Mouse (Mus musculus) liver, adult 2 months (tissue): ENCODE results near the gene Gatad1. TPM values are rescaled to one million over a fixed set of nuclear protein-coding genes. Genes with fewer than 3 reads are reported as not detected.

Experiments
- DNase-seq: peaks from one replicate; pipeline ENCODE4 v3.0.0-alpha.2; 2011; ENCODE audit warnings: low read depth, low spot score; ENCODE audit errors: extremely low read depth
- H3K27ac ChIP-seq: fragments of 200-500 bp; replicated peaks from 2 replicates; pipeline ENCODE4 v1.5.1; 2012; ENCODE audit warnings: low read depth, mild to moderate bottlenecking, control low read depth, inconsistent platforms, low read length; ENCODE audit not compliant: insufficient read depth
- H3K27me3 ChIP-seq: fragments of 200-500 bp; 2 replicates; pipeline ENCODE4 v1.6.1; 2012; ENCODE audit warnings: mild to moderate bottlenecking, moderate library complexity, low read length, inconsistent platforms; ENCODE audit not compliant: control insufficient read depth, insufficient read depth
- H3K36me3 ChIP-seq: fragments of 200-500 bp; 2 replicates; pipeline ENCODE4 v1.6.1; 2012; ENCODE audit warnings: low read length, inconsistent platforms; ENCODE audit not compliant: control insufficient read depth, insufficient read depth
- H3K4me1 ChIP-seq: fragments of 200-500 bp; 2 replicates; pipeline ENCODE4 v1.6.1; 2011; ENCODE audit warnings: low read length; ENCODE audit not compliant: control insufficient read depth, insufficient read depth
- H3K4me3 ChIP-seq: fragments of 200-500 bp; 2 replicates; pipeline ENCODE4 v1.5.1; 2011; ENCODE audit warnings: low read depth, mild to moderate bottlenecking, control low read depth, low read length, moderate library complexity; ENCODE audit not compliant: insufficient read depth
- H3K79me2 ChIP-seq: fragments of 200-500 bp; 2 replicates; pipeline ENCODE4 v1.6.1; 2012; ENCODE audit warnings: inconsistent platforms, mild to moderate bottlenecking, low read length, moderate library complexity; ENCODE audit not compliant: control insufficient read depth, insufficient read depth
- H3K9ac ChIP-seq: fragments of 200-500 bp; 2 replicates; pipeline ENCODE4 v1.6.1; 2012; ENCODE audit warnings: low read depth, mild to moderate bottlenecking, control low read depth, inconsistent platforms, low read length
- CTCF ChIP-seq: fragments of 200-500 bp; IDR thresholded peaks from 2 replicates; pipeline ENCODE4 v1.5.1; 2011; ENCODE audit warnings: low read depth, low read length, control low read depth
- POLR2A ChIP-seq: fragments of 200-500 bp; IDR thresholded peaks from 2 replicates; pipeline ENCODE4 v1.6.1; 2011; ENCODE audit warnings: low read length, control low read depth; ENCODE audit not compliant: insufficient read depth; ENCODE audit errors: extremely low read depth
- WGBS: fragments of 180-500 bp; shearing (Covaris S2); methylation state at CpG from one replicate; pipeline ENCODE4 v1.1.7; 2018; 5-methylcytosine and 5-hydroxymethylcytosine counted together
- polyA plus RNA-seq: library from polyadenylated mRNA; depleted of rRNA; stranded (reverse); fragments of >200 nt; gene quantifications from 2 replicates; pipeline ENCODE4 v1.2.3, GENCODE M21; 2012; rRNA removed
- total RNA-seq: library from RNA; depleted of rRNA; stranded (reverse); fragments of >200 nt; gene quantifications from 2 replicates; pipeline ENCODE4 v1.2.3, GENCODE M21; 2014; rRNA removed

Gatad1 gene
- total RNA-seq = 59.3 and 63.5 TPM in 2 replicates
- polyA plus RNA-seq = 33.5 and 41.0 TPM in 2 replicates

- Histone ChIP-seq H3K27me3 (no peaks in the 10 kb centered on the region), H3K36me3 (no peaks in the 10 kb centered on the region), H3K4me1 (no peaks in the 10 kb centered on the region), H3K9ac (no peak within 1 kb of the TSS), H3K4me3 (no peak within 1 kb of the TSS), H3K27ac (no peak within 1 kb of the TSS), H3K79me2 (no peaks in the 10 kb centered on the region)
- TF ChIP-seq CTCF = no peak
- TF ChIP-seq POLR2A = no peak
- DNase-seq = no peak
- 74% methylated on average over 5 of the region's 5 CpGs for WGBS
Observed at GRCm38 (mm10) chr5:3657085-3657484, at the start of gene Gatad1. Gene Gatad1, minus strand, starts transcription at chr5:3657185.

DNA sequence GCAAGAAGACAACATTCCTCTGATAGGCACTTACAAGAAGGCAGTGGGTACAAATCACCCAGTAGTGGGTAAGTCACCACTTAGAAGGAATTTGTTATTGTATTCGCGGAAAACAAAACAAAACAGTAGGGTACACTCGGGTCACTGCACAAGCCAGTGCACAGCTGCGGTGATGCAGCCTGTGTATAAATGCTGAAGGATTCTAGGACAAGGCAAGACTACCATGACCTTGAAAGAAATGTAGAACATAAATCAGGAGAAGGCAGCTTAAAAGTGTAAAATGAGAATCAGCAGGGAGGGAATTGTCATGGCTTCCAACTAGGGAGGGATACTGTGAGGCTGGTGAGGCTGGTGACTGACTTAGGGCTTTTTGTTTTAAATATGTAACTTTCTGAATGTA lies 45.2 kb upstream of the Gatad1 start:
- no peak for DNase-seq
- Histone ChIP-seq H3K79me2 (no peaks in the 10 kb centered on the region), H3K36me3 (peaks cover 12% of the 10 kb centered on the region), H3K27ac (no peak overlapping the region), H3K4me3 (no peak overlapping the region), H3K9ac (no peak overlapping the region), H3K4me1 (no peaks in the 10 kb centered on the region), H3K27me3 (no peaks in the 10 kb centered on the region)
- TF ChIP-seq CTCF (no peak), POLR2A (no peak)
- 97% methylated on average over 4 of the region's 4 CpGs for WGBS

DNA sequence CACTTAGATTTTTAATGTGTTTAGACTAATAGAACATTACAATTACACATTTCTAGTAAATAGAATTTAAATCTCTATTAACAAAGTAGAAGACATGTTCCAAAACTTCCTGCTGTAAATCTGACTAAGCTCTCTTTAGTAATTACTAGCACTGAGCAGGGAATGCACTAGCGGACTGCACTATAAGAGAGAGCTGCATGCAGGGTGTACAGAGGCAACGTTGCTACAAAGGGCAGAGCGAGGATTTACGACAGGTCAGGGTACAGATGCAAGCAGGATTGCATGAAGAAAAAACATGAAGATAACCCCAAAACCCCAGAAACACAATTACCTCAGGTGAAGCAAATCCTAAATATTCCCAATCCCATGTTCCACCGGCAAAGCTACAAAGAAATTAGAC lies 43.0 kb upstream of the Gatad1 start:
- Histone ChIP-seq H3K9ac (no peak overlapping the region), H3K27ac (no peak overlapping the region), H3K36me3 (peaks cover 11% of the 10 kb centered on the region), H3K4me1 (no peaks in the 10 kb centered on the region), H3K27me3 (no peaks in the 10 kb centered on the region), H3K4me3 (no peak overlapping the region), H3K79me2 (no peaks in the 10 kb centered on the region)
- no peak for DNase-seq
- 96% methylated on average over 5 of the region's 5 CpGs for WGBS
- no peak for TF ChIP-seq POLR2A
- TF ChIP-seq CTCF = no peak

DNA sequence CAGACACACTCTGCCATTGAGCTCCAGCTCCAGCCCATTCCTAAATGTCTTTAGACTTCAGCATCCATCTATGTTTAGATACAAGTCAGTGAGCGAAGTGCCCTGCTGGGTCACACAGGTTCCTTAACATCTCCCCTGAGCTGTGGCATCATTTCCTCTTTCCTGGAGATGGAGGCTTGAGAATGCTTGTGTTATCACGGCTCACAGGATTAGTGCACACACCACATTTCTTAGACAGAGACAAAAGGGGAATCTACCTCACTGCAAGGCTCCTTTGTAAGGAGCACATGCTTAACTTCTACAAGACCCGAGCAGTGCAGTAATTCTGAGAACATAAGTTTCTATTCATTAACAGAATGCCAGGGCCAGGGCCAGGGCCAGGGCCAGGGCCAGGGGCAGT lies 39.0 kb upstream of the Gatad1 start:
- no peaks in the 10 kb centered on the region for H3K27me3 ChIP-seq
- no peaks in the 10 kb centered on the region for H3K79me2 ChIP-seq
- H3K36me3 ChIP-seq = peaks cover 25% of the 10 kb centered on the region
- no peak overlapping the region for H3K9ac ChIP-seq
- no peak overlapping the region for H3K27ac ChIP-seq
- DNase-seq = no peak
- no peak overlapping the region for H3K4me3 ChIP-seq
- WGBS = 84% methylated on average over 3 of the region's 3 CpGs
- no peaks in the 10 kb centered on the region for H3K4me1 ChIP-seq
- no peak for TF ChIP-seq POLR2A
- TF ChIP-seq CTCF = no peak

GRCm38 (mm10) chr5:3695191-3695590 lies 38.2 kb upstream of the Gatad1 start:
- peaks cover 21% of the 10 kb centered on the region for H3K36me3 ChIP-seq

GRCm38 (mm10) chr5:3692956-3693355 lies 36.0 kb upstream of the Gatad1 start:
- no peaks in the 10 kb centered on the region for H3K4me1 ChIP-seq
- H3K9ac ChIP-seq = no peak overlapping the region
- no peaks in the 10 kb centered on the region for H3K79me2 ChIP-seq
- no peak overlapping the region for H3K4me3 ChIP-seq
- H3K27ac ChIP-seq = no peak overlapping the region
- no peak for DNase-seq
- no peaks in the 10 kb centered on the region for H3K27me3 ChIP-seq
- WGBS = 96% methylated on average over 9 of the region's 9 CpGs
- TF ChIP-seq CTCF (no peak), POLR2A (no peak)
- H3K36me3 ChIP-seq = peaks cover 20% of the 10 kb centered on the region

More at GRCm38 (mm10) chr5:3695191-3695590, 38.2 kb upstream of the Gatad1 start:
- no peak overlapping the region for H3K4me3 ChIP-seq
- no peak for DNase-seq
- no peaks in the 10 kb centered on the region for H3K4me1 ChIP-seq
- H3K27ac ChIP-seq = no peak overlapping the region
- H3K79me2 ChIP-seq = no peaks in the 10 kb centered on the region
- 91% methylated on average over 4 of the region's 4 CpGs for WGBS
- TF ChIP-seq POLR2A (no peak), CTCF (no peak)
- no peaks in the 10 kb centered on the region for H3K27me3 ChIP-seq
- no peak overlapping the region for H3K9ac ChIP-seq
